Mouse (Mus musculus) lung, adult 2 months (tissue): Measurements from ENCODE around the gene Lmna.

ENCODE experiments used
- CTCF ChIP-seq: fragments of 200-500 bp; IDR thresholded peaks from 2 replicates; pipeline ENCODE4 v1.5.1; 2011; ENCODE audit warnings: mild to moderate bottlenecking, low read length, control low read depth; ENCODE audit not compliant: insufficient read depth
- POLR2A ChIP-seq: fragments of 200-500 bp; IDR thresholded peaks from 2 replicates; pipeline ENCODE4 v1.6.1; 2011; ENCODE audit warnings: low read depth, mild to moderate bottlenecking, control low read depth, low read length, borderline replicate concordance; ENCODE audit errors: extremely low read depth

DNA sequence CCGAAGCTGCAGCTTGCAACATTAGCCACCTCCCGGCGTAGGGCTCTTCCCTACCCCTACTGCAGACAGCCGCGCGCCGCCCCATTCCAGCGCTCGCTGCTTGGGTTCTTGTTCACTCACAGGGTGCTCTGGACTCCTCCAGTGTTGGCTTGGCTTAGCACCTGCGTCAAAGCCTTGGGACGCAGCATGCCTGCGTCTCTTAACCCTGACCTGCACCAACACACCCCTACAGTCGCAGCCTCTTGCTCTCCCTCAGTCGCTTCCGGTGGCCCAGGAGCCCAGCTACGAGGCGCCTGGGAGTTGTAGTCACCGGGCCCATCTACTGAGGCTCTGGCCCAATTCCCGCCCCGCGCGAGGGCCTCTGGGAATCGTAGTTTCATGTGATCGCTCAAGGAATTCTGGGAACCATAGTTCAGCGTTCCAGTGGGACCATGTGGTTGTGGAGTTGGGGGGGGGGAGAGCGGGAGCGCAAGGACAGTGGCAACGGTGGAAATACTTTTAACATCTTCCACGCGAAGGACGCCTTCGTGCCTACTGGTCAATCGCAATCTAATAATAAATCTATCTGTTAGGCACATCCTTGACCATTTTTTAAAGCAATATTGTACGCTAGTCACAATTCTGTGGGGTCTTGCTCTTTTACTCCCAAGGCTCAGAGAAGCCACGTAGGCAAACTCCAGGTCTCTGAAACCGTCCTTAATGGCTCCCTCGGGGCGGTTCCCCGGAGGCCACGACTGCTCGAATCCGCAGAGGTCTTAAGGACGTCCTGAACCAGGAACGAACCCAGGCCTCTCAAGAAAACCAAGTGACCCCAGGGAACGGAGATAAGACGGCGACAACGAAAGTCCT is 43.1 kb upstream of the Lmna start, which contains the start of gene Lamtor2:
- TF ChIP-seq CTCF (no peak), POLR2A (peak; percentile 88)
